Mouse (Mus musculus) heart, embryonic 11.5 days (tissue): Measurements from ENCODE around the gene Usp49. TPM values are rescaled to one million over a fixed set of nuclear protein-coding genes. Genes with fewer than 3 reads are reported as not detected.

Experiments used
- ATAC-seq: fragments of 200-750 bp; cut with Nextera tagmentation; replicated peaks from 2 replicates; pipeline ENCODE4 v1.8.0; 2017; ENCODE audit warnings: moderate library complexity; ENCODE audit not compliant: insufficient number of reproducible peaks, low FRiP score, low TSS enrichment
- H3K27ac ChIP-seq: fragments of 300-500 bp; sonication (generic); 2 replicates; pipeline ENCODE4 v1.5.1; 2014; ENCODE audit warnings: mild to moderate bottlenecking, low read depth, low read length
- H3K27me3 ChIP-seq: fragments of 300-500 bp; sonication (generic); 2 replicates; pipeline ENCODE4 v1.6.1; 2014; ENCODE audit warnings: mild to moderate bottlenecking, low read length, mixed read lengths; ENCODE audit not compliant: control insufficient read depth, insufficient read depth
- H3K36me3 ChIP-seq: fragments of 300-500 bp; sonication (generic); 2 replicates; pipeline ENCODE4 v1.6.1; 2014; ENCODE audit warnings: mild to moderate bottlenecking, low read length, moderate library complexity, mixed read lengths; ENCODE audit not compliant: control insufficient read depth, insufficient read depth
- H3K4me1 ChIP-seq: fragments of 300-500 bp; sonication (generic); 2 replicates; pipeline ENCODE4 v1.6.1; 2014; ENCODE audit warnings: low read length; ENCODE audit not compliant: control insufficient read depth, insufficient read depth
- H3K4me2 ChIP-seq: fragments of 300-500 bp; sonication (generic); 2 replicates; pipeline ENCODE4 v1.6.1; 2014; ENCODE audit warnings: mild to moderate bottlenecking, moderate library complexity
- H3K4me3 ChIP-seq: fragments of 300-500 bp; sonication (generic); 2 replicates; pipeline ENCODE4 v1.5.1; 2014; ENCODE audit warnings: low read depth, low read length
- H3K9ac ChIP-seq: fragments of 300-500 bp; sonication (generic); 2 replicates; pipeline ENCODE4 v1.6.1; 2014; ENCODE audit warnings: mild to moderate bottlenecking, low read depth, low read length, moderate library complexity
- H3K9me3 ChIP-seq: fragments of 300-500 bp; sonication (generic); replicated peaks from 2 replicates; pipeline ENCODE4 v1.6.1; 2016; ENCODE audit warnings: low read length; ENCODE audit not compliant: control insufficient read depth
- WGBS: fragments of 180-500 bp; shearing (Covaris S2); extraction: QIAGEN DNeasy Blood & Tissue Kit; methylation state at CpG from one replicate; pipeline ENCODE4 v1.1.7; 2014; ENCODE audit not compliant: insufficient replicate concordance; 5-methylcytosine and 5-hydroxymethylcytosine counted together
- polyA plus RNA-seq: library from polyadenylated mRNA; unstranded; fragments of >200 nt; fragmentation: Nextera tagmentation; extraction: Ambion mirVana; gene quantifications from 2 replicates; pipeline ENCODE4 v1.2.1, GENCODE M21; 2014

Gene Usp49
- polyA plus RNA-seq, 1 experiment from 2014 or later = 3.7 TPM

GRCm38 (mm10) chr17:47672311-47673111, 42.0 kb downstream of the Usp49 start:
- ATAC-seq = peak; percentile 68
- H3K9ac ChIP-seq = peak overlapping the region; percentile 68
- H3K4me2 ChIP-seq = peak overlapping the region; percentile 96
- 3% methylated on average over 64 of the region's 68 CpGs for WGBS
- H3K36me3 ChIP-seq = no peaks in the 10 kb centered on the region
- peaks cover 10% of the 10 kb centered on the region for H3K4me1 ChIP-seq
- no peaks in the 10 kb centered on the region for H3K9me3 ChIP-seq
- H3K4me3 ChIP-seq = peak overlapping the region; percentile 49
- no peak overlapping the region for H3K27ac ChIP-seq
- H3K27me3 ChIP-seq = peaks cover 11% of the 10 kb centered on the region

GRCm38 (mm10) chr17:47676581-47676980, 46.1 kb downstream of the Usp49 start:
- Histone ChIP-seq H3K27ac (no peak overlapping the region), H3K4me1 (peaks cover 10% of the 10 kb centered on the region), H3K9me3 (no peaks in the 10 kb centered on the region), H3K36me3 (peaks cover 7% of the 10 kb centered on the region; the same call in 1 of the 2 replicates), H3K9ac (no peak overlapping the region), H3K4me2 (no peak overlapping the region), H3K27me3 (peaks cover 5% of the 10 kb centered on the region; the same call in 1 of the 2 replicates), H3K4me3 (no peak overlapping the region)
- WGBS = 21% methylated on average over 9 of the region's 9 CpGs
- no peak for ATAC-seq

- Histone ChIP-seq H3K4me1 (no peaks in the 10 kb centered on the region), H3K27ac (no peak overlapping the region), H3K9me3 (no peaks in the 10 kb centered on the region), H3K9ac (no peak overlapping the region), H3K4me3 (no peak overlapping the region), H3K4me2 (no peak overlapping the region), H3K36me3 (peaks cover 7% of the 10 kb centered on the region), H3K27me3 (peaks cover 2% of the 10 kb centered on the region; the same call in 1 of the 2 replicates)
- no peak for ATAC-seq
- WGBS = 87% methylated on average over 5 of the region's 5 CpGs
These were observed 47.7 kb downstream of the Usp49 start for GRCm38 (mm10) chr17:47678238-47678637.

- no peak overlapping the region for H3K9ac ChIP-seq
- 77% methylated on average over 5 of the region's 5 CpGs for WGBS
- peaks cover 7% of the 10 kb centered on the region for H3K36me3 ChIP-seq
- no peak for ATAC-seq
- no peaks in the 10 kb centered on the region for H3K27me3 ChIP-seq
- no peak overlapping the region for H3K4me3 ChIP-seq
- H3K27ac ChIP-seq = no peak overlapping the region
- H3K4me2 ChIP-seq = no peak overlapping the region
- H3K9me3 ChIP-seq = no peaks in the 10 kb centered on the region
- no peaks in the 10 kb centered on the region for H3K4me1 ChIP-seq
These were observed 48.2 kb downstream of the Usp49 start for GRCm38 (mm10) chr17:47678702-47679101.

- Histone ChIP-seq H3K4me3 (no peak overlapping the region), H3K27me3 (no peaks in the 10 kb centered on the region), H3K9ac (no peak overlapping the region), H3K9me3 (no peaks in the 10 kb centered on the region), H3K27ac (no peak overlapping the region), H3K4me1 (peaks cover 6% of the 10 kb centered on the region; the same call in 1 of the 2 replicates), H3K4me2 (no peak overlapping the region), H3K36me3 (peaks cover 7% of the 10 kb centered on the region)
- 79% methylated on average over 4 of the region's 4 CpGs for WGBS
- ATAC-seq = no peak
These were observed 52.3 kb downstream of the Usp49 start for GRCm38 (mm10) chr17:47682836-47683235.

- peak overlapping the region; percentile 87 for H3K4me3 ChIP-seq
- no peaks in the 10 kb centered on the region; the same call in 1 of the 2 replicates for H3K36me3 ChIP-seq
- H3K4me2 ChIP-seq = peak overlapping the region; percentile 100
- peak; percentile 83 for ATAC-seq
- H3K9me3 ChIP-seq = no peaks in the 10 kb centered on the region
- H3K27ac ChIP-seq = peak overlapping the region; percentile 83
- H3K9ac ChIP-seq = peak overlapping the region; percentile 85
- WGBS = under 1% methylated on average over 70 of the region's 70 CpGs
- H3K4me1 ChIP-seq = peaks cover 8% of the 10 kb centered on the region; the same call in 1 of the 2 replicates
- peaks cover 7% of the 10 kb centered on the region; the same call in 1 of the 2 replicates for H3K27me3 ChIP-seq
These were observed 57.2 kb downstream of the Usp49 start for GRCm38 (mm10) chr17:47687409-47688343.

- H3K27ac ChIP-seq = peak within 1 kb of the TSS; percentile 83
- H3K4me1 ChIP-seq = peaks cover 8% of the 10 kb centered on the region; the same call in 1 of the 2 replicates
- peak within 1 kb of the TSS; percentile 85 for H3K9ac ChIP-seq
- H3K4me3 ChIP-seq = peak within 1 kb of the TSS; percentile 87
- no peak for ATAC-seq
- H3K4me2 ChIP-seq = peak within 1 kb of the TSS; percentile 100
- WGBS = 0% methylated on average over 9 of the region's 9 CpGs
- H3K27me3 ChIP-seq = peaks cover 8% of the 10 kb centered on the region
- no peaks in the 10 kb centered on the region for H3K9me3 ChIP-seq
- H3K36me3 ChIP-seq = no peaks in the 10 kb centered on the region; the same call in 1 of the 2 replicates
These were observed 57.8 kb downstream of the Usp49 start, which contains the start of gene Tomm6 for GRCm38 (mm10) chr17:47688344-47688607. Gene Tomm6 (minus strand): TSS chr17:47688386.
